Mouse (Mus musculus): ENCODE data around the gene Hcrtr1. TPM values are rescaled to one million over a fixed set of nuclear protein-coding genes. Genes with fewer than 3 reads are reported as not detected.

Gene Hcrtr1
- polyA plus RNA-seq, 1 experiment, result 0.66 TPM

GRCm38 (mm10) chr4:130087293-130087692 is 51.9 kb downstream of the Hcrtr1 start:
- H3K4me3 ChIP-seq (replicated peaks; ENCODE audit: extremely low read depth, low read depth, low read length), result no peak overlapping the region
- TF ChIP-seq CTCF (IDR thresholded peaks at IDR 0.05; ENCODE audit: insufficient read depth, low read length) (peak; percentile 100), POLR2A (IDR thresholded peaks at IDR 0.05; ENCODE audit: borderline replicate concordance, extremely low read depth, low read depth, low read length) (no peak)
- DNase-seq, result peak; percentile 96
- no peaks in the 10 kb centered on the region for H3K4me1 ChIP-seq (ENCODE audit: control insufficient read depth, insufficient read depth, low read length)
- 16% methylated on average over 7 of the region's 7 CpGs for WGBS

GRCm38 (mm10) chr4:130085246-130085820 is 53.8 kb downstream of the Hcrtr1 start:
- Histone ChIP-seq H3K4me1 (ENCODE audit: control insufficient read depth, insufficient read depth, low read length) (no peaks in the 10 kb centered on the region), H3K4me3 (replicated peaks; ENCODE audit: extremely low read depth, low read depth, low read length) (no peak overlapping the region)
- no peak for DNase-seq
- TF ChIP-seq CTCF (IDR thresholded peaks at IDR 0.05; ENCODE audit: insufficient read depth, low read length) (no peak), POLR2A (IDR thresholded peaks at IDR 0.05; ENCODE audit: borderline replicate concordance, extremely low read depth, low read depth, low read length) (no peak)
- 61% methylated on average over 12 of the region's 12 CpGs for WGBS

GRCm38 (mm10) chr4:130084331-130084945 is 54.7 kb downstream of the Hcrtr1 start:
- H3K4me1 ChIP-seq (ENCODE audit: control insufficient read depth, insufficient read depth, low read length), result no peaks in the 10 kb centered on the region
- no peak overlapping the region for H3K4me3 ChIP-seq (replicated peaks; ENCODE audit: extremely low read depth, low read depth, low read length)
- 57% methylated on average over 7 of the region's 7 CpGs for WGBS
- no peak for DNase-seq
- TF ChIP-seq CTCF (IDR thresholded peaks at IDR 0.05; ENCODE audit: insufficient read depth, low read length) (no peak), POLR2A (IDR thresholded peaks at IDR 0.05; ENCODE audit: borderline replicate concordance, extremely low read depth, low read depth, low read length) (no peak)

GRCm38 (mm10) chr4:130082211-130082610 is 56.9 kb downstream of the Hcrtr1 start:
- no peak for DNase-seq
- 57% methylated on average over 9 of the region's 9 CpGs for WGBS
- Histone ChIP-seq H3K4me3 (replicated peaks; ENCODE audit: extremely low read depth, low read depth, low read length) (no peak overlapping the region), H3K4me1 (ENCODE audit: control insufficient read depth, insufficient read depth, low read length) (no peaks in the 10 kb centered on the region)
- no peak for TF ChIP-seq CTCF (IDR thresholded peaks at IDR 0.05; ENCODE audit: insufficient read depth, low read length)

GRCm38 (mm10) chr4:130081345-130082190 is 57.6 kb downstream of the Hcrtr1 start:
- Histone ChIP-seq H3K4me1 (ENCODE audit: control insufficient read depth, insufficient read depth, low read length) (no peaks in the 10 kb centered on the region), H3K4me3 (replicated peaks; ENCODE audit: extremely low read depth, low read depth, low read length) (no peak overlapping the region)
- WGBS, result 62% methylated on average over 19 of the region's 19 CpGs
- peak; percentile 39 for DNase-seq
- TF ChIP-seq CTCF (IDR thresholded peaks at IDR 0.05; ENCODE audit: insufficient read depth, low read length) (no peak), POLR2A (IDR thresholded peaks at IDR 0.05; ENCODE audit: borderline replicate concordance, extremely low read depth, low read depth, low read length) (no peak)

Other genes with a start within 250 kb of the Hcrtr1 start
- gene Spocd1, start 210.1 kb downstream of the Hcrtr1 start, polyA plus RNA-seq (2012; rRNA removed), result 0.09 TPM in 1 of 2 replicates, not detected in the other
- 0.80 and 4.6 TPM in 2 replicates for gene Adgrb2, start 154.5 kb downstream of the Hcrtr1 start, polyA plus RNA-seq (2012; rRNA removed)
- 27.9 and 31.8 TPM in 2 replicates for gene Col16a1, start 91.5 kb downstream of the Hcrtr1 start, polyA plus RNA-seq (2012; rRNA removed)
- 106 and 118 TPM in 2 replicates for gene Pef1, start 36.8 kb downstream of the Hcrtr1 start, polyA plus RNA-seq (2012; rRNA removed)
- 134 and 222 TPM in 2 replicates for gene Tinagl1, start 35.8 kb upstream of the Hcrtr1 start, polyA plus RNA-seq (2012; rRNA removed)
- gene Gm853, start 83.0 kb upstream of the Hcrtr1 start, polyA plus RNA-seq (2012; rRNA removed), result not detected in 2 replicates
- 42.2 and 66.5 TPM in 2 replicates for gene Serinc2, start 139.8 kb upstream of the Hcrtr1 start, polyA plus RNA-seq (2012; rRNA removed)
- gene Fabp3, start 169.2 kb upstream of the Hcrtr1 start, polyA plus RNA-seq (2012; rRNA removed), result 48.5 and 75.4 TPM in 2 replicates
- 0.40 TPM in 1 of 2 replicates, not detected in the other for gene Gm10570, start 169.3 kb upstream of the Hcrtr1 start, polyA plus RNA-seq (2012; rRNA removed)
- gene Zcchc17, start 220.6 kb upstream of the Hcrtr1 start, polyA plus RNA-seq (2012; rRNA removed), result 17.3 and 18.2 TPM in 2 replicates
- gene Snrnp40, start 220.8 kb upstream of the Hcrtr1 start, polyA plus RNA-seq (2012; rRNA removed), result 18.1 and 26.2 TPM in 2 replicates

Data from lung, adult 2 months (tissue).